Mouse (Mus musculus): Measurements from ENCODE around the gene Zfand2a. TPM values are rescaled to one million over a fixed set of nuclear protein-coding genes. Genes with fewer than 3 reads are reported as not detected.

The Zfand2a gene
- polyA plus RNA-seq, 1 experiment from 2014 or later: 2.7 TPM

DNA sequence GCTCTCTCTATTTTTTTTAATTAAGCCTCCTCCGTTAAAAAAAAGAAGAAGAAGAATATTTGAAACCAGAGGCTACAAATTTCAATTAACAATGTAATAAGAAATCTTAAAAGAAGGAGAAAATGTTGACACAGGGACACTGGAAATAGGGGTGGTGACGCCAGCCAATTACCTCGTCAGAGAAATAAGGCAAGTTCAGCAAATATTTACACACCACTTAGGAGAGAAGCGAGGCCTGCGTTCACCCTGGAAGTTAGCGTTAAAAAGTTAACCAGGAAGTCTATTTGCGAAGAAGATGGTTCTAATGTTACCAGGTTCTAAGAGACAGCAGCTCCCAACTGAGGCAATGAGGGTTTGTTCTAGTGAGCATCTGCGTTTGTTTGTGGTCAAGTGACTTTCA, 27.1 kb downstream of the Zfand2a start:
- WGBS (ENCODE audit: insufficient replicate concordance): 61% methylated on average over 8 of the region's 8 CpGs
- peaks cover 14% of the 10 kb centered on the region for H3K4me1 ChIP-seq (ENCODE audit: control insufficient read depth, low read depth, low read length)
- no peaks in the 10 kb centered on the region for H3K27me3 ChIP-seq (ENCODE audit: control insufficient read depth, insufficient read depth, low read depth, low read length)
- ATAC-seq (ENCODE audit: low read depth): no peak
- no peaks in the 10 kb centered on the region for H3K9me3 ChIP-seq (replicated peaks; ENCODE audit: control insufficient read depth, low read length)
- H3K9ac ChIP-seq (ENCODE audit: low read depth, low read length): no peak overlapping the region
- H3K4me2 ChIP-seq (ENCODE audit: low read depth, low read length): no peak overlapping the region
- no peaks in the 10 kb centered on the region for H3K36me3 ChIP-seq (ENCODE audit: control insufficient read depth, insufficient read depth)
- no peak overlapping the region for H3K4me3 ChIP-seq (ENCODE audit: low read depth, low read length)
- no peak overlapping the region for H3K27ac ChIP-seq (ENCODE audit: low read length)

DNA sequence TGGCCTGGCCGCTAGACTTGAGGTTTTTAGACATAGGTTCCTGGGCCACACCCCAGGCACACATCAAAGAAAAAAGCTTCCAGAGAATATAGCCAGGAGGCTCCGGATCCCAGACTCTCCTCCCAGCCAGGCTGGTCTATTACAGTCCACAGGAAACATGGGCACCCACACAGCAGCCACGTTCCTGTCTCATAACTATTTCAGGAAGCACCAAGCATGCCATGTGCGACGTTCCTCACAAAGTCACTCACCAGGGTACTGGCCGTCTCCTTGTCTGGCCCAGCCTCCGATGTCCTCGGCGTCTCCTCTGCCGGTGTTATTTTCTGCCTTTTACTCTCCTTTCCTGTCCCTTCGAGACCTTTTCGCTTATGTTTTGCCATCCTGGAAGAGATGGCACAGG, 29.2 kb downstream of the Zfand2a start:
- Histone ChIP-seq H3K9ac (ENCODE audit: low read depth, low read length) (no peak overlapping the region), H3K4me2 (ENCODE audit: low read depth, low read length) (no peak overlapping the region), H3K27me3 (ENCODE audit: control insufficient read depth, insufficient read depth, low read depth, low read length) (no peaks in the 10 kb centered on the region), H3K27ac (ENCODE audit: low read length) (no peak overlapping the region), H3K36me3 (ENCODE audit: control insufficient read depth, insufficient read depth) (no peaks in the 10 kb centered on the region), H3K4me1 (ENCODE audit: control insufficient read depth, low read depth, low read length) (peaks cover 10% of the 10 kb centered on the region), H3K4me3 (ENCODE audit: low read depth, low read length) (no peak overlapping the region), H3K9me3 (replicated peaks; ENCODE audit: control insufficient read depth, low read length) (no peaks in the 10 kb centered on the region)
- ATAC-seq (ENCODE audit: low read depth): no peak
- WGBS (ENCODE audit: insufficient replicate concordance): 74% methylated on average over 12 of the region's 12 CpGs

- H3K27ac ChIP-seq (ENCODE audit: low read length): no peak overlapping the region
- H3K9me3 ChIP-seq (replicated peaks; ENCODE audit: control insufficient read depth, low read length): no peaks in the 10 kb centered on the region
- H3K36me3 ChIP-seq (ENCODE audit: control insufficient read depth, insufficient read depth): no peaks in the 10 kb centered on the region
- no peaks in the 10 kb centered on the region for H3K27me3 ChIP-seq (ENCODE audit: control insufficient read depth, insufficient read depth, low read depth, low read length)
- H3K4me2 ChIP-seq (ENCODE audit: low read depth, low read length): no peak overlapping the region
- no peak overlapping the region for H3K9ac ChIP-seq (ENCODE audit: low read depth, low read length)
- no peak overlapping the region for H3K4me3 ChIP-seq (ENCODE audit: low read depth, low read length)
- 66% methylated on average over 10 of the region's 10 CpGs for WGBS (ENCODE audit: insufficient replicate concordance)
- no peak for ATAC-seq (ENCODE audit: low read depth)
- H3K4me1 ChIP-seq (ENCODE audit: control insufficient read depth, low read depth, low read length): peaks cover 7% of the 10 kb centered on the region
These were observed 31.3 kb downstream of the Zfand2a start for GRCm38 (mm10) chr5:139453031-139453430.

GRCm38 (mm10) chr5:139449926-139450325, 34.4 kb downstream of the Zfand2a start:
- Histone ChIP-seq H3K4me2 (ENCODE audit: low read depth, low read length) (no peak overlapping the region), H3K9ac (ENCODE audit: low read depth, low read length) (no peak overlapping the region), H3K9me3 (replicated peaks; ENCODE audit: control insufficient read depth, low read length) (no peaks in the 10 kb centered on the region), H3K27ac (ENCODE audit: low read length) (no peak overlapping the region; the same call in 1 of the 2 replicates), H3K4me3 (ENCODE audit: low read depth, low read length) (no peak overlapping the region), H3K27me3 (ENCODE audit: control insufficient read depth, insufficient read depth, low read depth, low read length) (no peaks in the 10 kb centered on the region), H3K36me3 (ENCODE audit: control insufficient read depth, insufficient read depth) (no peaks in the 10 kb centered on the region), H3K4me1 (ENCODE audit: control insufficient read depth, low read depth, low read length) (peaks cover 7% of the 10 kb centered on the region)
- WGBS (ENCODE audit: insufficient replicate concordance): 52% methylated on average over 4 of the region's 4 CpGs
- ATAC-seq (ENCODE audit: low read depth): no peak

GRCm38 (mm10) chr5:139449161-139449791, 35.1 kb downstream of the Zfand2a start:
- H3K4me2 ChIP-seq (ENCODE audit: low read depth, low read length): no peak overlapping the region
- H3K4me1 ChIP-seq (ENCODE audit: control insufficient read depth, low read depth, low read length): peaks cover 7% of the 10 kb centered on the region
- H3K9ac ChIP-seq (ENCODE audit: low read depth, low read length): no peak overlapping the region
- no peaks in the 10 kb centered on the region for H3K27me3 ChIP-seq (ENCODE audit: control insufficient read depth, insufficient read depth, low read depth, low read length)
- no peak overlapping the region for H3K4me3 ChIP-seq (ENCODE audit: low read depth, low read length)
- no peaks in the 10 kb centered on the region for H3K36me3 ChIP-seq (ENCODE audit: control insufficient read depth, insufficient read depth)
- H3K27ac ChIP-seq (ENCODE audit: low read length): peak overlapping the region; percentile 63
- ATAC-seq (ENCODE audit: low read depth): peak; percentile 37; the same call in 1 of the 2 replicates
- no peaks in the 10 kb centered on the region for H3K9me3 ChIP-seq (replicated peaks; ENCODE audit: control insufficient read depth, low read length)
- WGBS (ENCODE audit: insufficient replicate concordance): 29% methylated on average over 5 of the region's 5 CpGs

- 71% methylated on average over 6 of the region's 6 CpGs for WGBS (ENCODE audit: insufficient replicate concordance)
- peaks cover 7% of the 10 kb centered on the region for H3K4me1 ChIP-seq (ENCODE audit: control insufficient read depth, low read depth, low read length)
- H3K27ac ChIP-seq (ENCODE audit: low read length): no peak overlapping the region
These were observed 36.3 kb downstream of the Zfand2a start for GRCm38 (mm10) chr5:139448025-139448424.

GRCm38 (mm10) chr5:139445258-139445657, 39.1 kb downstream of the Zfand2a start:
- no peaks in the 10 kb centered on the region for H3K9me3 ChIP-seq (replicated peaks; ENCODE audit: control insufficient read depth, low read length)
- 74% methylated on average over 8 of the region's 8 CpGs for whole genome bisulfite sequencing (ENCODE audit: insufficient replicate concordance)

More at GRCm38 (mm10) chr5:139448025-139448424, 36.3 kb downstream of the Zfand2a start:
- no peak for ATAC-seq (ENCODE audit: low read depth)
- H3K9ac ChIP-seq (ENCODE audit: low read depth, low read length): no peak overlapping the region
- H3K4me2 ChIP-seq (ENCODE audit: low read depth, low read length): no peak overlapping the region
- no peak overlapping the region for H3K4me3 ChIP-seq (ENCODE audit: low read depth, low read length)
- H3K36me3 ChIP-seq (ENCODE audit: control insufficient read depth, insufficient read depth): no peaks in the 10 kb centered on the region
- no peaks in the 10 kb centered on the region for H3K9me3 ChIP-seq (replicated peaks; ENCODE audit: control insufficient read depth, low read length)
- no peaks in the 10 kb centered on the region for H3K27me3 ChIP-seq (ENCODE audit: control insufficient read depth, insufficient read depth, low read depth, low read length)

DNA sequence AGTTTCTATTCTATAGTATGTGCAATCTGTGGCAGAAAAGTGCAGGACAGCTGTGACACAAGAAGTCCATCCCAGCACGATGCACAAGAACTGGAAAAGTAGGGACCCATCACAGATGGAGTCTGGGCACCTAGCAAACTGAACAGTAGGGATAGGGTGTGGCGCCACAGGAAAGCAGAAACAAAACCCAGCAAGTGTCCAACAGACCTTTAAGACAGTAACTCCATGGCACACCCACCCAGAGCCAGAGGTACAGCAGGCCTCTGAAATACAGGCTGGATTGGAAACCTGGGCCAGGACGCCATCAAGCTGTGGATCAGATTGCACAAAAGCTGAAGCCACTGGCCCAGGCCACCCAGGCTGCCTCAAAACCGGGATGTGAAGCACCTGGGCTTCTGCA, 41.4 kb downstream of the Zfand2a start:
- no peak overlapping the region for H3K9ac ChIP-seq (ENCODE audit: low read depth, low read length)
- ATAC-seq (ENCODE audit: low read depth): no peak

More at GRCm38 (mm10) chr5:139445258-139445657, 39.1 kb downstream of the Zfand2a start:
- H3K4me1 ChIP-seq (ENCODE audit: control insufficient read depth, low read depth, low read length): peaks cover 7% of the 10 kb centered on the region
- H3K9ac ChIP-seq (ENCODE audit: low read depth, low read length): no peak overlapping the region
- ATAC-seq (ENCODE audit: low read depth): no peak
- H3K36me3 ChIP-seq (ENCODE audit: control insufficient read depth, insufficient read depth): no peaks in the 10 kb centered on the region
- H3K27me3 ChIP-seq (ENCODE audit: control insufficient read depth, insufficient read depth, low read depth, low read length): no peaks in the 10 kb centered on the region
- no peak overlapping the region for H3K27ac ChIP-seq (ENCODE audit: low read length)
- H3K4me3 ChIP-seq (ENCODE audit: low read depth, low read length): no peak overlapping the region
- H3K4me2 ChIP-seq (ENCODE audit: low read depth, low read length): no peak overlapping the region

GRCm38 (mm10) chr5:139442428-139442827, 41.9 kb downstream of the Zfand2a start:
- H3K27ac ChIP-seq (ENCODE audit: low read length): no peak overlapping the region
- 78% methylated on average over 12 of the region's 12 CpGs for WGBS (ENCODE audit: insufficient replicate concordance)
- no peaks in the 10 kb centered on the region; the same call in 1 of the 2 replicates for H3K4me1 ChIP-seq (ENCODE audit: control insufficient read depth, low read depth, low read length)
- no peaks in the 10 kb centered on the region for H3K27me3 ChIP-seq (ENCODE audit: control insufficient read depth, insufficient read depth, low read depth, low read length)
- ATAC-seq (ENCODE audit: low read depth): no peak
- H3K9ac ChIP-seq (ENCODE audit: low read depth, low read length): no peak overlapping the region
- H3K4me3 ChIP-seq (ENCODE audit: low read depth, low read length): no peak overlapping the region
- no peaks in the 10 kb centered on the region for H3K9me3 ChIP-seq (replicated peaks; ENCODE audit: control insufficient read depth, low read length)
- no peaks in the 10 kb centered on the region for H3K36me3 ChIP-seq (ENCODE audit: control insufficient read depth, insufficient read depth)
- H3K4me2 ChIP-seq (ENCODE audit: low read depth, low read length): no peak overlapping the region

More for the DNA sequence above, 41.4 kb downstream of the Zfand2a start:
- no peaks in the 10 kb centered on the region for H3K36me3 ChIP-seq (ENCODE audit: control insufficient read depth, insufficient read depth)
- H3K27me3 ChIP-seq (ENCODE audit: control insufficient read depth, insufficient read depth, low read depth, low read length): no peaks in the 10 kb centered on the region
- no peak overlapping the region for H3K4me2 ChIP-seq (ENCODE audit: low read depth, low read length)
- 65% methylated on average over 4 of the region's 4 CpGs for WGBS (ENCODE audit: insufficient replicate concordance)
- H3K9me3 ChIP-seq (replicated peaks; ENCODE audit: control insufficient read depth, low read length): no peaks in the 10 kb centered on the region
- no peak overlapping the region for H3K4me3 ChIP-seq (ENCODE audit: low read depth, low read length)
- H3K27ac ChIP-seq (ENCODE audit: low read length): no peak overlapping the region
- no peaks in the 10 kb centered on the region; the same call in 1 of the 2 replicates for H3K4me1 ChIP-seq (ENCODE audit: control insufficient read depth, low read depth, low read length)
